Mouse (Mus musculus) kidney, adult 8-10 months (tissue): Measurements from ENCODE around the gene Lrrc23.
"Not testable (repeated sequence)": the region's sequence is repeated elsewhere in the genome, so short reads cannot be mapped to it uniquely, and the experiment has no call there.

Experiments used
- DNase-seq, 2 experiments: peaks; one replicate each; pipeline ENCODE4 v3.0.0; 2022

Lrrc23 gene

DNA sequence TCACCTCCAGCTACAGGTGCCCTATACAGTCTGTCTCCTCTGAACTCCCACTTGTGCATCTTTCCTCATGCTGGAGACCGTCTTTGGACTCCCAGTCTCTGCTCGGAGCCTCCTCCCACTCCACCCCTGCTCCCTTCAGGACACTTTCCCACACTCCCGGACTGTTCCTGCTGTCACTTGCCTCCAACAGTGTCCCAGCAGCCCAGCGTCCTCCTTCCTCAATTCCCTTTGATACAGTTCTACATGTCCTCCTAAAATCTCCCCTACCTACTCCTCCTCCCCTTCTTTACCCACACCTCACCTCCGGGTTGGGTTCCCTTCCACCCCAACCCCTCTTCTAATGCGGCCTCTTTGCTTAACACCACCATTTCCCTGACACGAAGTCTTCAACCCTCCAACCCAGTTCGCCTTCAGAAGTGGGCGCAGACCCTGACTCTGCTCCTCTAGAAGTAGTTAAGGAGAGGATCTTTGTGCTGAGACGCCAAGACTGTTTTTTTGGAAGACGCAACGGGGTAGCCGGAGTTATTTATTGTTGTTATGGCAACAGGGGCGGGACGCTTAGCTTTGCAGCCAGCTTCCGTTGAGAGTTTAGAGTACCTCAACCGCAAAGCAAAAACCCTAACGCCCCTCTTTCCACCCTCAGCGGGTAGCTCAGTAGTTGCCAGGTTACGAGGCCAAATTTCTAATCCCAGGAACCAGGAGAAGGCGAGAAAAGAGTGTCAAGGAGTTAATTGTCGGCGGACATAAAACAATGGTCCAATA, at the start of gene Lrrc23:
Lrrc23 (minus strand) TSS at position 506 of the 762 bp plus-strand sequence.
- peak in 1 of 2 experiments; percentile 48 for DNase-seq

DNA sequence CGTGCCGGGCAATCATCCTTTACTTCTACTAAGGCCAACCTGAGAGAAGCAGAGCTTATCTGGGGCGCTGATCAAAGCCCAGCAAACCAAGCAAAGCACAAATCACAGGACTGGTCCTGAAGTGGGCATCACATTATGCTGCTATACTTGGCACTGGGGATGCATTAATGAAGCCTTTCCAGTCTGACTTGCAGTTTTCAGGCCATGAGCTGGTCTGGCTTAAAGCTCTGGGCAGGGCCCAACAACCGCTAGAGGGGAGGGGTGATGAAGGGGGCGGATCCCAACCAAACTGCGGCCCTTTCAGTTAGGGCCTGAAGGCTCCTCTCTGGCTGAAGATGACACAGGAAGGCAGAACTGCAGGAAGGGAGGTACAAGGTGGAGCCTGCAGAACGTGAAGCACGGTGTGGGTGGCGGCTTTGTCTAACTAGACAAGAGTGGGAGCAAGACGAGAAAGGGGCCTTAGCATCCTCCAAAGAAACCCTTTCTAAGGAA, 48.6 kb upstream of the Lrrc23 start:
- DNase-seq, result peak; percentile 58 to 66

DNA sequence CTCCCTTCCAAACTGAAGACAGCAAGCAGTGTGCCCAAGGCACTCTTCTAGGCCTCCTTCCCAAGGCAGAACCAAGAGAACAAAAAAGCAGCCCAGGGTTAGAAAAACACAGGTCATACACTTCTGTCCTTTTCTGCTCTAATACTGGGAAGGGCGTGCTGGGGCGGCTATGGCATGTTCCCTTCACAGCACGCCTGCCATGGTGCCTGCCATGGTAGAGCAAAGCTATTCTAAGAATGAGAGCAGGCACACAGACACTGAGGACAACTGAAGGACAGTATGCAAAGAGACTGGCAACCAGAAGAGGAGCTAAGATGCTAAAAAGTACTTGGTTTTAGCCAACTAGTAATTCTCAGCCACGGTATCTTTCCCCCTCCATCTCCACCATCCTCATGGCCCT, 42.5 kb upstream of the Lrrc23 start:
- DNase-seq, result no peak

DNA sequence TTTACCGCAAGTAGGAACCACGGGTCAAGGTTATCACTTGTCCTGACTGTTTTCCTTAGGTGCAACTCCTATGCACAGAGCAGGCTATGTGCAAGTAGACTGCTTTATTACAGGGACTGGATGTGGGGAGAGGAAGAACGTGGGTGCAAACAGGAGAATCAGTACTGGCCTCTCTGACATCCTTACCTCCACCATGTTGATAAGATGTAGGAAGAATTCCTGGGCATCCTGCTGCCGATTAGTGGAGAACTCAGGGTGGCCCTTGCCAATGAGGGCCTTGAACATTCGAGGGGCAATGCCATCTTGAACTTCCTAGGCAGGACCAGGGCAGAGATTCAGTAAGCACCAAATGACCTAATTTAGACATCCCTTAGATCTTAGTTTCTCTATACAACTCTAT, 41.4 kb upstream of the Lrrc23 start:
- no peak for DNase-seq

DNA sequence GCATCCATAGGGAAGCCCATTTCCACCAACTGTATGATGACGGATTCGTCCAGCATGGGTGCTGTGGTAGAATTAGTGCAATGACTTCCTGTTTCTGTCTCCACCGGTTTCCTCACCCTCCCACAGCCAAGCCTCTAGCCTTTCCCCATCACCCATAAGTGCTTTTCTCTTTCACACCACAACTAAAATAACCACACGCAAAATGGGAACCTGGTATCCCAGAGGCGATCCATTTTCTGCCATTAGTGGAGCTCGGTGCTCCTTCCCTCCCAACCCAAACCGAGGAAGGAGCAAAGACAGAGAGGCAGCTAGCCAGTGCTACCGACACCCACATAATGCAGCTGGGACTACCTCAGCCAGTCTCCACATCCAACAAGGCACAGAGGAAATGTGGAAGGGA, 38.4 kb upstream of the Lrrc23 start:
- DNase-seq, result no peak

DNA sequence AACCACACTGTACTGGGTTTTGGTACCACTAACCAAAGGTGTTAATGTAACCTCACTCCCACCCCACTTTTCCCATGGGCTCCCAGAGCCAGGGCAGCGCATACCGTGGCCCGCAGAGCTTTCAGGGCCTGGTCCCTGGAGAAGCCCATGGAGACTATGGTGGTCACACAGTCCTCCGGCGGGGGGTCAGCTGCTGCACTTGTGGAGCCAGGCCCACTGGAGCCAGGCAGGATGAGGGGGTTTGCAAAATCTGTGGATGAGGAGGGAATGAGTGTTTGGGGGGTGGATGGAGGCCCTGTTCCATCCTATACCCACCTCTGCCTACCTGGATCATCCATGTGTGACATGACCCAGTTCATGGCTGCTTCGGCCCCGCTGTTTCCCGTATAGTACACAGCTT, 38.0 kb upstream of the Lrrc23 start:
- no peak for DNase-seq

DNA sequence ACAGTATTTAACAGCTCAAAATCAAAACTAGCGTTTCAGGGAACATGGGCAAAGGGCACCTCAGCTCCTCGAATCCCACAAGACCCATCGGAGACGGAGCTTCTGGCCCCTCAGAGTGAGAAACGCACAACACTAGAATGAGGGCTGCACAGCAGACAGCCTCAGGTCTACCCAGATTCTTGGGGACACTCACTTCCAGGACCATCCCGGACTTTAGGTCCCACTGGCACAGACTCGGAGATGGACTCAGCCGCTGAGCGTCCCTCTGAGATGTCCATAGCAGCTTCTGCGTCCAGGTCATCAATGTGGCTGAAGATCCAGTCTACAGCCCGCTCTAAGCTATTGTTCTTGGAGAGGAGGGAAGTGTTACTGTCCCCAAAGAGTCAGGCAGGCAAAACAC, 37.6 kb upstream of the Lrrc23 start:
- DNase-seq, result no peak

DNA sequence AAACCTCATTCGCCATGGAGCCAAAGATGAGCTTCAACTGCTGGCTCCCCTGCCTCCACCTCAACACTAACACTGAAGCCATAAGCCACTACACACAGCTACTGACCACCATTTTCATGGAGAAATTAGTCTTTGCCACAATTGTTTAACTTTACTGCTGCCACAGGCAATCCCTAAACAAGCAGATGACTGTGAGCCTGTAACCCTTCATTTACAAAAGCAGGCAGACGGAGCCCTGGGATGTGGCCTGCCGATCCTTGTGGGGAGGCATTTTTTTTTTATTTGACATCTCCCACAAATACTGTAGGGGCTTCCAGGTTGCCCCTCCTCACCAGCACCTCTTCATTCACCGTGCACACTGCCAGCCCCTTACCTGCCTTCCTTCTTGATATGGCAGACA, 37.1 kb upstream of the Lrrc23 start:
- no peak for DNase-seq

DNA sequence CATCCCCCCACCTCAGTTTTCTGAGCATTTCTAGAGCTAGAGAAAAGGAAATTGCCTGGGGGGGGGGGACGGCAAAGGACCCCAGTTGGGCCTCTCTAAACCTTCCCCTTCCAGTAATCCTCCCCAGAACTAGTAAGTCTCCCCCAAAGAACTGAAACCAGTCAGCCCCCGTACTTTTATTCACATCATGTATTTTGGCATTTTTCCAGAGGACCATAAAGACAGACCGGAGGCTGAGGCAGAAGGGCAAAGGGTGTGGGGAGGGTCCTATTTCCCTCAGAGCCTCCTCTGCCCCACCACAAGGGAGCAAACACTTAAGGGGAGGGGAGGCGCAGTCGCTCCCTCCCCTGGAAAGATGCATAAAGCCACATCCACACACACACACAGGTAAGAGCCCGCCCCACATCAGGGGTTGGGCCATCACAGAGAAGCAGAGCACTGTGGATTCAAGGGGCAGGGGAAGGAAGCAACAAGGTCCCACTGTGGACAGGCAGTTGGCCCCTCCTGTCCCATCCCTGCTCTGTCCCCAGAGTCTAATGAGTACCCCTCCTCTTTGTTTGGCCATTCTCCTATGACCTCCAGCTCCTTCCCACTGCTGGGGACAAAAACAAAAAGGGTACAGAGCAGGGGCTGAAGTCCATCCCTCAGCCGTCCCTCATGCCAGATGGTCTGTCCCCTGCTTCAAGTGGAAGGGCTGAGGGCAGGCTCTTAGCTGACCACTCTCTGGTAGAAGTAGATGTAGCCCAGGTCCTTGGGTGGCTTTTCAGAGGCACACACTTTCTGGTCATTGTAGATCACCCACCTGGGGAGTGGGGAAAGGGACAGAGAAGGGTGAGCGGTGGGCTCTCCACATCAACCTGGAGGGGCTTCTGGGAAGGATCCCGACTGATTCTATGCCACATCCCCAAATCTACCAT, 35.6 kb upstream of the Lrrc23 start:
- no peak for DNase-seq

DNA sequence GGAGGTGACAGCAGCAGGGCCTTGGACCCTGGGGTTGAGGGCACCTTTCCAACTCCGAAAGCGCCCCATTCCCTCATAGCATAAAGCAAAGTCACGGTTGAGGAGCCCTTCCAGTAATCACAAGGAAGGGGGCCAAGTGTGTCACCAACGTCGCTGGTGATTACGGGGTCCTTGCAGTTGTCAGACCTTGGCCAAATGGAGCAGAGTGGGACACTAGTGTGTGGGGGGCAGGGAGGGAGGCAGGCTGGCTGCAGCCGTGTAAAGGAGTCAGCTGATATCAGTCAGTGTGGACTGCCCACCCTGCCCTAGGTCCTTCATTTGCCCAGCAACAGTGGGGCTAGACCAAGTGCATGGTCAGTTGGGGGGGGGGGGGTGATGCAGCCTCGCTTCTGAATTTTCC, 34.9 kb upstream of the Lrrc23 start:
- DNase-seq, result no peak

DNA sequence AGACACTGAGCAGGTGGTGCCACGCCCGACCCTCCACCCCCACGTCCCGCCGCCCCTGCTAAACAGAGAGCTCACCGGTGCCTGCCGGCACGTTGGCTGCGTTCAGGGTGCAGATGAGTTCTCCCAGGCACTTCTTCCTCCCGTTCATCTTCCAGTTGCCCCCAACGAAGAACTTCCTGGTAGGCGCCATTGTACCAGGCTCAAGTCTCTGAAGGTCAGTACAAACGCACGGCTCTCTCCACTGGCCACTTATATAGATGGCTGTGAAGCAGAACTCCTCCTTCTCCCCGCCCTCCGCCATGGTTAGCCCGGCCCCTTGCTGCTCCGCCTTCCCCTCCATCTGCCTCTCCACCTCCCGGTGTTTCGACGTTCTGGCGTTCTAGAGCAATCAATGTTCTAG, 34.4 kb upstream of the Lrrc23 start, which contains the start of gene Tpi1:
Tpi1 (minus strand) TSS at position 364 of the 400 bp plus-strand sequence.
- peak; percentile 92 to 93 for DNase-seq

DNA sequence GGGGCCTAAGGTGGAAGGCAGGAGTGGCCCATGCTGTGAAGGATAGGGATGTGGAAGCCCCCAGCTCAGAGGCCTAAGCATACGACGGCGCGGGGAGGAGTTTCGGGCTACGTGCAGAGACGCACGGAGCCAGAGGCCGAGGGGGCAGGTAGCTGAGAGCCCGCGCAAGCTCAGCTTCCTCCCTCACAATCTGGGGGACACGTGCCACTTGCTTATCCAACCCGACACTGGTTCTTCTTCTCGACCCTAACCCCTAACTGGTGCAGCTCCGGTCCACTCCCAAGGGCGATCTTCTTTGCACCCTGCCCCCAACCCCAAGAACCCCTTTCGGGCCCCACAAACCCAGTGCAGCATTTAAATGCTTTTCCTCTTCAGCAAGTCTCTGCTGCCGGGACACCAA, 34.0 kb upstream of the Lrrc23 start:
- DNase-seq, result peak; percentile 60 to 63

DNA sequence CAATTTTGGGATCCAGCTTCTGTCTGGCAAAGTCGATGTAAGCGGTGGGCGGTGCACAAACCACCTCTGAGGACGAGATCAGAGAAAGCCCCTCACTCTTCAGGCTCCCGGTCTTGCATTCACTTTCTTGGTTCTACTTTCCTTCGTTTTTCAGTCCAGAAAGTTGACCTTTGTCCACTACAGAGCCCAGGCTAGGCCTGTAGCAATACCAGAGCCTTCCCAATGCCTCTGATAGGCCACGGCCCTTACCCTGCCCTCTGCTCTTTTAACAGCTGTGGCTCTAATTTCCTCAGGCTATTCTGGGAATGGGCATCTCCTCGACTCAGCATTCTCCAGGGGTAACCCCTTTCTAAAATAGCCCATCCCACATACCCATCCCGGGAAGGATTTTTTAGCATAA, 33.3 kb upstream of the Lrrc23 start:
- DNase-seq, result peak in 1 of 2 experiments; percentile 41

DNA sequence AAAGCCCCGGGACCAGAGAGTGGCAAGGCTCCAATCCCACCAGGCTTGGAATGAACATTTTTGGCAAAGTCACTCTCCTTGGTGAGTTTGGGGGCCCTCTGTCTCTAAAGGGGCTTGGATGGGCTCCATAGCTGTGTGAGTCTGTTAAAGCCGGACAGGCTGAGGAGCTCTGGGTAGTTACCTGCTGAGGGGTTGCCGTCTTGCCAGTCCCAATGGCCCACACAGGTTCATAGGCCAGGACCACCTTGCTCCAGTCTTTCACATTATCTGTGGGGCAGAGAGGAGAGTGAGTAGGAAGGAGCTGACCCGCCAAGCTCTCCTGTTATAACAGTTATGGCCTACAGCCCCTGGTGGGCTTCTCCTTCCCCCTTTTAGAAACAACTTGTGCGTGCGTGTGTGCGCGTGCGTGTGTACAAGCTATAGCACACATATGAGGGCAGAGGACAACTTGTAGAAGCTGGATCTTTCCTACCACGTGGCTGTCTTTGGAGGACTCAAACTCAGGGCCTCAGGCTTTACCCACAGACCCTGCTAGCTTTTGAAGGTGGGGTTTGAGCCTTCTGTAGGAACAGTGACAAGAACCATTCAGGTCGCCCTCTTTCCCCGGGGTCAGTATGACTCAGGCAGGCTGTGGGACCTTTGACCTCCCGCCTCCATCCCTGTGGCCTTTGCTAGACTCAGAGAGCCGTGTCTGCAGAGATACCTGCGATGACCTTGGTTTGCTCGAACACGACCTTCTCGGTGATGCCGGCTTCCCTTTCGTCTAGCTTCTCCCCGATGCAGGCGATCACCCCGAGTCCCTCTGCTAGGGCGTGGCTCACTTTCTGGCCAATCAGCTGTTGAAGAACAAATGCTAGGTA, 32.4 kb upstream of the Lrrc23 start:
- DNase-seq, result peak in 1 of 2 experiments; percentile 40

DNA sequence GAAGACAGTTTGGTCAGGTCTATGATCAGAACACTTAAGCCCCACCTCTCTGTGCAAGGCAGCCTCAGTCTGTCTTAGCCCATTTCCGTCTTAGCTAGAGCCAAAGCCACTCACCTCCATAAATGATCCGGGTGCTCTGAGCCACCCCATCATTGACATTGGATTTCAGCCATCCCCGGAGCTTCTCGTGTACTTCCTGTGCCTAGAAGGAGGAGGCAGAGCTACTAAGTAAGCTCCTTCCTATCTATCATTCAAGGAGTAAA, 31.8 kb upstream of the Lrrc23 start:
- no peak for DNase-seq

DNA sequence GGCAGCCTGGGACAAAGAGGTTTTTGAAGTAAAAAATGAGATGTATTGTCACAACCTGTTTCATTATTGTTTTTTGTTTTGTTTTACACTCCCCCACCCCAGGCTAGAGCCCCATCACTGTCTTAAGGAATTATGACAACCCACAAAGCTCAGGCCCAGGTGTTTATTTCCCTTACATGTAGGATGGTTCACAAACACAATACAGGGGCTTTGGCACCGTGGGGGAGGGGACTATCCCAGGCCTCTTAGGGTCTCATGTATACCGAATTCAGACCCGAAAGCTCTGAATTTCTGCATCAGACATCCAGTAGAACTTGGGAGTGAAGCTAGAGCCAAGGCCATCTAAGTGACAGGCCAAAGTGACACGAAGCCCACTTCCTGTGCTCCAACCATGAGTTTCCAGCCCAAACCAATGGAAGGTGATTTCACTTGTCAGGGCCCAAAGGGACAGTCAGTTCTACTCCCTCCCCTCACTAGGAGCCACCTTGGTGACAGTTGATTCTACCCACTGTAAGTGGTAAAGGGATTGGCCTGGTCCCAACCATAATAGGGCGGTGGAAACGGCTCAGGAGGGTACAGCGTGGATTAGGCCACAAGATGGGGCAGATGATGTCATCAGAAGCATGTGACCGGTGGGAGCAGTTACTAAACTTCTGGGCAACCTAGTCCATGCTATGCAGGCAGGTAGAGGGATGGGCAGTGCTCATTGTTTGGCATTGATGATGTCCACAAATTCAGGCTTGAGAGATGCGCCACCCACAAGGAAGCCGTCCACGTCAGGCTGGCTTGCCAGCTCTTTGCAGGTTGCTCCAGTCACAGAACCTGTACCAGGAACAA, 31.3 kb upstream of the Lrrc23 start:
- not testable (repeated sequence) for DNase-seq

DNA sequence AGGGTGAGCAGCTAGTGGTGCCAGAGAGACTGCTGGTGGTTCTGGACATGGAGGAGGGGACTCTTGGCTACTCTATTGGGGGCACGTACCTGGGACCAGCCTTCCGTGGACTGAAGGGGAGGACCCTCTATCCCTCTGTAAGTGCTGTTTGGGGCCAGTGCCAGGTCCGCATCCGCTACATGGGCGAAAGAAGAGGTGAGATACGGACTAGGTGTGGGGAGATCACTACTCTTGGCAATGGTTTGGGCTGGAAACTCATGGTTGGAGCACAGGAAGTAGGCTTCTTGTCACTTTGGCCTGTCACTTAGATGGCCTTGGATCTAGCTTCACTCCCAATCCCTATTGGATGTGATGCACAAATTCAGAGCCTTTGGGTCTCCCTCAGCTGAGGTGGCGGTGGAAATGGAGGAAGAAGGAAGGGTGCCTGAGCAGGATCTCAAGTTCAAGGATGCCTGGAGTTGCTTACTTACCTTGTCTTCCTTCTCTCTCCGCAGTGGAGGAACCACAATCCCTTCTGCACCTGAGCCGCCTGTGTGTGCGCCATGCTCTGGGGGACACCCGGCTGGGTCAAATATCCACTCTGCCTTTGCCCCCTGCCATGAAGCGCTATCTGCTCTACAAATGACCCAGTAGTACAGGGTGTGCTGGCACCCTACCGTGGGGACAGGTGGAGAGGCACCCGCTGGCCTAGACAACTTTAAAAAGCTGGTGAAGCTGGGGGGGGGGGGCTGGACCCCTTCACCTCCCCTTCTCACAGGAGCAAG, 30.4 kb upstream of the Lrrc23 start:
- no peak for DNase-seq

DNA sequence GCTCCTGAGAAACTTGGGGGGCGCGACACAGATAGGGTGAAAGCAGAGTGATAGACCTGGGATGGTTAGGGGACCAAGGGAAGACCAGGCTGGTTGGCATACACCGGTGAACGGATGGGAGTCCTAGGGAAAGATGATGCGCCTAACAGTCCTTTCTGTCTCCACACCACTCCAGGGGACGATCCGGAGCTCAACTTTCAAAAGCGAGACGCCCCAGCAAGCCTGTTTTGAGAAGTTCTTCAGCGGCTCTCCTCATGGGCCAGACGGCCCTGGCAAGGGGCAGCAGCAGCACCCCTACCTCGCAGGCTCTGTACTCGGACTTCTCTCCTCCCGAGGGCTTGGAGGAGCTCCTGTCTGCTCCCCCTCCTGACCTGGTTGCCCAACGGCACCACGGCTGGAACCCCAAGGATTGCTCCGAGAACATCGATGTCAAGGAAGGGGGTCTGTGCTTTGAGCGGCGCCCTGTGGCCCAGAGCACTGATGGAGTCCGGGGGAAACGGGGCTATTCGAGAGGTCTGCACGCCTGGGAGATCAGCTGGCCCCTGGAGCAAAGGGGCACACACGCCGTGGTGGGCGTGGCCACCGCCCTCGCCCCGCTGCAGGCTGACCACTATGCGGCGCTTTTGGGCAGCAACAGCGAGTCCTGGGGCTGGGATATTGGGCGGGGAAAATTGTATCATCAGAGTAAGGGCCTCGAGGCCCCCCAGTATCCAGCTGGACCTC, 29.7 kb upstream of the Lrrc23 start:
- peak; percentile 83 to 89 for DNase-seq

DNA sequence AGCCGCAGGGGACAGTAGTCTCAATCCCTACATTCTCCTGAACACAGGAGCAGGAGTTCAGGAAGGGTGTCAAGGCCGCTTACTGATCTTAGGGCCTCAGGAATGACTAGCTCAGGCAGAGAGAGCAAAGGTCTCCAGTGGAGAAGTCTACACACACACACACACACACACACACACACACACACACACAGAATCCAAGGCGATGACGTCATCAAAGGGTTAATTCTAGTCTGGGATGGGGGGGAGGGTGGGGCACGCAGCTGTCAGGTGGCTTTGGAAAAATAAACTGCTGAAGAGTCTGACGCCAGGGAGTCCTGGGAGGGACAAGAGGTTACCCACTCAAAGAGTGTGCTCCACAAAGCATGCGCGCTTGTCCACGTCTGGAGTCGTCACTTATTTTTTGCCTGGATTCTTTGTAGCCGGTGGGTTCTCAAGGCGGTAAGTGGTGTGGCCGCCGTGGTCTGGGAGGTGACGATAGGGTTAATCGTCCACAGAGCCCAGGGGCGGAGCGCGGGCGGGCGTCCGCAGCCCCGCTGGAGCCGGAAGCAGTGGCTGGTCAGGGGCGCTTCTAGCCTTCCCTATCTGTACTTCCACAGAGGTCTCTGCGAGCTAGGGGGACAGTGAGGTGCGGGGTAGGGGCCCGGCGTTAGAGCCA, 29.0 kb upstream of the Lrrc23 start, which contains the start of gene Spsb2:
Spsb2 (plus strand) TSS at position 304 of the 655 bp plus-strand sequence.
- DNase-seq, result peak; percentile 81 to 87

DNA sequence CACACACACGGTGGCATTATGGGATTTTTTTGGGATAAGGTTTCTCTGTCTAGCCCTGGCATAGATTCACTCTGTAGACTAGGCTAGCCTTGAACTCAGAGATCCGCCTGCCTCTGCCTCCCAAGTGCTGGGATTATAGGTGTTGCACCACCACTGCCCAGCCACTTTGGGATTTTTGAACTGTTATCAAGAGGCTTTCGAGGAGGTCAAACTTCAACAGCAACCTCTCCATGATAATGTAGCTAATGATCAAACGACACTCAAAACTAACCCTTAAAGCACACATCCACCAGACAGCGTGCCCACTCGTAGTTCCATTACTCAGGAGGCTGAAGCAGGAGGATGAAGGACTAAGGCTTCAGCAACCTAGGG, 28.4 kb upstream of the Lrrc23 start:
- no peak for DNase-seq
